Mouse (Mus musculus) adrenal gland (tissue): ENCODE results near the gene Phactr3.
"Not testable (repeated sequence)": the region's sequence is repeated elsewhere in the genome, so short reads cannot be mapped to it uniquely, and the experiment has no call there.

ENCODE experiments used
- intact Hi-C: fragments of 180-260 bp; cut with DNase I; formaldehyde crosslinking; loops from one replicate; pipeline ENCODE4 v1.15.1; 2025
- long read RNA-seq, 2 experiments: library from polyadenylated mRNA; unstranded; transcript quantifications; one replicate each; pipeline ENCODE4 v2.0.0; 2020; ENCODE audit warnings: borderline replicate concordance in 1 of 2; ENCODE audit not compliant: insufficient replicate concordance in 1 of 2

Phactr3 gene
- long read RNA-seq, experiment 1, partial matches to known transcripts: 4 of 4 reads
- long read RNA-seq, experiment 1, other reads (novel, unspliced or antisense): 0 of 4 reads
- long read RNA-seq, experiment 2, partial matches to known transcripts: 1 of 3 reads
- long read RNA-seq, experiment 2, other reads (novel, unspliced or antisense): 1 of 3 reads

DNA sequence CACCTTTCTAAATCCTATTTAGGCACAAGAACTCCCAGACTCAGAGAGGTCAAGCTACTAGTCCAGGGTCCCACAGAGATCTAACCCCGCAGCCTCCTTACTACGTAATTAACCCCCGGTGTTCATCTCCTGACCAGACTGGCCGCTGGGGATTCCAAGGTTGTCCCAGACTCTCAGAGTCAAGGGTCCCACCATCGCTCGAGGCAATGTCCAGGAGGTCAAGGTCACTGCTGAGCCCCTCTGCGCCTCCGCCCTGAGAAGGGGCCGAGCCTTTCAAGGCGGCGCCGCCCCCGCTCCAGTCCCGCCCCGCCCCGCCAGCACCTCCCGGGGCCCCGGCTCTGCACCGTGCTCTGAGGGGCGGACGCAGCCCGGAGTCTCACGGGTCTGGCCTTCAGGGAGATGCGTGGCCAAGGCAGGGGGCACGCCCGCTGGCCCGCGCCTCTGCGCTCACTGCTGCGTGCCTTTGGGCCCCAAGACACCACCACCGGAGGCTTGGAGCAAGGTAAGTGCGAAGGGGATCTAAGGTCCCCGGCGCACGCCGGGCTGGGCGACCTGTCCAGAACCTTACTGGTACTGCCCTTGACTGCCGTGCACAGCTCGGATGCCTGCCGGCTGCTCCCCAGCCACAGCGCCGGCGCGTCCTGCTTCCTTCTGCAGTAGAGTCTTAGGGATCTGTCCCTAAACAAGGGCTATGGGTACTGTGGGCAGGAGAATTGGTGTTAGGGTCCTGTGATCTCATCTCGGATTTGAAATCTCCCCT, at the start of gene Phactr3:
Gene Phactr3, plus strand, starts transcription at position 175 of the 760 bp plus-strand sequence.
- intact Hi-C loops: no loop called here

DNA sequence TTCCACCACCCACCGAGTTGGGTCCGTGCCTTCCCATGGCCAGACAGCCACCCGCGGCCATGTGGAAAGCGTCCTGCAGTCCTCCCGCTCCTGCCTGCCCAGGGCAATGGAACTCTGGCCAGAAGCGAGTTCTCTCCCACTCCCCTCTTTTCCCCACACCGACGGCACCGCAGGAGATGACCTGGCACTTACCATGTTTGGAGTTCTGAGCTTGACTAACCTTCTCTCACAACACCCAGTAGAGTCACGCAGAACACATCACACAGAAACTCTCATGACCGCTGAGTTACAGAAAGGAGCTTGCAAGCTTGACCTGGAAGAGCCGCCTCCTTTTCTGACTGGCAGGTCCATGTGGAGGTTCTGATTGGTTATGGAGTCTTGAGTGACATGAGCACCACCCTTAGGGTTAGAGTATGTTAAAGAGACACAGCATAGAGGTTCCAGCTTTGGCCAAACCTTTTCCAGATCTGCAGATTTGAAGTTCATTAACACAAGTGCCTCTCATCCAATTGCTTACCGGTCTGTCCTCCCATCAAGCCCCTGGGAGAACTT, 40.5 kb upstream of the Phactr3 start, which contains the start of gene Zfp931:
Gene Zfp931, minus strand, starts transcription at position 311 of the 552 bp plus-strand sequence.
- intact Hi-C loops: not testable (repeated sequence)

DNA sequence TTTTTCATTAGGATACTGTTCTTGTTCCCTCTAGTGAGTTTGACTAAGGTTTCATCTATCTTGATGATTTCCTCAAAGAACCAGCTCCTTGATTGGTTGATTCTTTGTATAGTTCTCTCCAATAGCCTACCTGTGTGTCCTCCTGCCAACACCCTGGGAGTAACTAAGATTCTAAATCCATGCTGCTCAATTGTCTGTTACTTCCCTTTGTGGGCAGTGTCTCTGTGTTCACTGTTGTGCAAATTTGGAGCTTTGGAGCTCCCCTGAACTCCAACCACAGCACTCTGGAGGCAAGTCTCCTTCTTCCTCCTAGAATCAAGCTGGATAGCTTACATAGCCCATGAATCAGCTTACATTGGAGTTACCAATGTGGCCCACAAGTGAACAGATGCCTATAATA, 29.2 kb upstream of the Phactr3 start:
- intact Hi-C loops: no loop called here

DNA sequence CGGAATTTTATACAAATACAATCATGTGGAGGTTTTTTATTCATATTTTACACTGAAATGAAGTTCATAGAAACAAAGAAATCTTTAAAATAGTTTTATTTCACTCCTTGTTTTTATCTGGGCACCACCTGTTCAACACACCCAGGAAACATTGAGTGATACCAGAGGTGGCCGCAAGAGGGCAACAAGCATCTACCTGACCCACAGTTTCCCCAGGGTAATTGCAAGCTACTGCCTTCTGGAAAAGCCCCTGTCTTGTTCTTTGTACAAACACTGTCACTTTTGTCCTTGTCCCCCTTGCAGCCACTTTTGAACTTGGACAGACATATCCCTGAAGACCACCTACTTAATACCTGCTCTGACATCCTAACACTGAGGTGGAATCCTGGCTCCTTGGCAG, 20.8 kb upstream of the Phactr3 start:
- intact Hi-C loops: no loop called here

DNA sequence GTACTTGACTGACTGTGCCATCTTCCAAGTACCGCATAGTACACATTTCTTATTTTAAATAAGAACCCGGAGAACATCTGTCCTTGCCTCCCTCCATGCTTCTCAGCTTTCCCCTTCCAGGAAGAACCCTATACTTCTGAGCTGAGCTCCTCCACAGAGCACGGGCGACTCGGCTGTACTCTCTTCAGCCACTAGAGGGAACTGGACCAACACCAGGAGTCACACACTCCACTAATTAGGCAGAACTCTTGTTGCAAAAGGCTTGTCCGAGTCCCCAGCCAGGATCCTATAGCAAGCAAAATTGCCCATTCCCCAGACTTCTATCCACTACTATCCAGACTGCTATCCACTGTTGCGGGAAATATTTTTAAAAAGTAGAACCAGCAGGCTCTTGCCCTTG, 16.8 kb upstream of the Phactr3 start:
- intact Hi-C loops: no loop called here

DNA sequence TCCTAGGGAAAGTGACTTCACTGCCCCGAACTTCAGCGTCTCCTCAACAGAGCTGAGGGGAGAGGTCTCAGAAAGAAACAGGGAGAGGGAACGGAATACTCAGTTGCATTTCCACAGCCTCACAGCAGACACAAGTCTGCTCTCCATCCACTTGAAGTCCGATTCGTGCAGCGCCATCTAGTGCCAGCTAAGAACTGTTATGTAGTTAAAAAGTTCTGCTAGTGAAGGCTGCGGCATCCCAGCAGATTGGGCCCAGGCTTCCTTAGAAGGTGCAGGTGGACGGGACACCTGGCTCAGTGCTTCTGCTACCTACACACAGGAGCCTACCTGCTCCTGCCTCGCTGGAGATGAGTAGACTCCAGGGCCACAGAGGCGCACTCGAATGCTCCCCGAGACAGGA, 829 bp upstream of the Phactr3 start:
- intact Hi-C loops: no loop called here

DNA sequence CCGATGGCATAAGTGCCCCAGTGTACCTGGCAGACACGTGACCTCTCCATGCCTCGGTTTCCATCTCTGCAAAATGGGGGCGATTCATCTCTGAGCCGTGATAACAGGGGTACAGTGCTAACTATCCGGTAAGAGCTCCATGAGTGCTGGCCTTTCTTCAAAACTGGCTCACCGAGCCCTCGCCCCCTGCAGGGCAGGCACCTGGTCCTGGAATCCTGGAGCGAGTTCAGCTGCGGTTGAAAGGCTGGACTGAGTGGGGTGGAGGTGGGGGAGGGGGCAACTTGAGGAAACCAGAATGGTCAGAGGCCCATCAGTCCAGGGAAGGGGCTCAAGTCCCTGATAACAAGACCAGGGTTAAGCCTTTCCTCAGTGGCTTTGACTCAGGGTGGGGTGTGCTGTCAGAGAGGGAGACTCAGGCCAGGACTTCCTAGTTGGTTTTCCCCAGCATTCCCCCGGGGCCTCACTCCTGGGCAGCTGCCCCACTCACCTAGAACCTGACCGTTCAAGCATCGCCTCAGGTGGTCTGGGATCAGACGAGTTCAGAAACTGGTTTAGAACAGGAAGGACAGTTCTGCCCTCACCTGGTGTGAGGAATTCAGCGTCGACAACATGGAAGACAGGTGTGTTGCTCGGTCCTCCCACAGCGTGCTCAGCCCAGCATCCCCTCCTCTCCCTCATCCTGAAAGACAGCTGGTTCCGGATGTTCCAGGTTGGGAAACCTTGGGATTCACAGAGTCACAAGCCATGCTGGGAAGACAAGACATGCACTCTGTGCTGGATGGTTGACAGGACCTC, 983 bp downstream of the Phactr3 start:
- intact Hi-C loops: no loop called here

DNA sequence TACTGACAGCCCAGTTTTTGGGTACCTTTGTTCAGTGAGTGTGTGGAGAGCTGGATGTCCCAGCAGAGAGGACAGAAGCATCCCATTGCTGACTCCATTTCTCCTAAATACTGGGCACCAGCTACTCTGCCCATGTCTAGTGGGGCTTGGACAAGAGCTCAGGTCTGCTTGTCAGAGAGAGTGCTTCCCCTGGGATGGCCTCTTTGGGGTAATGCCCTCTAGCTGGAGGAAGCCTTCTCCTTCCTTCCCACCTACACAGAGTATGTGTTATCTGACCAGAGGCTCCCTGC, 1.5 kb downstream of the Phactr3 start:
- intact Hi-C loops: no loop called here

DNA sequence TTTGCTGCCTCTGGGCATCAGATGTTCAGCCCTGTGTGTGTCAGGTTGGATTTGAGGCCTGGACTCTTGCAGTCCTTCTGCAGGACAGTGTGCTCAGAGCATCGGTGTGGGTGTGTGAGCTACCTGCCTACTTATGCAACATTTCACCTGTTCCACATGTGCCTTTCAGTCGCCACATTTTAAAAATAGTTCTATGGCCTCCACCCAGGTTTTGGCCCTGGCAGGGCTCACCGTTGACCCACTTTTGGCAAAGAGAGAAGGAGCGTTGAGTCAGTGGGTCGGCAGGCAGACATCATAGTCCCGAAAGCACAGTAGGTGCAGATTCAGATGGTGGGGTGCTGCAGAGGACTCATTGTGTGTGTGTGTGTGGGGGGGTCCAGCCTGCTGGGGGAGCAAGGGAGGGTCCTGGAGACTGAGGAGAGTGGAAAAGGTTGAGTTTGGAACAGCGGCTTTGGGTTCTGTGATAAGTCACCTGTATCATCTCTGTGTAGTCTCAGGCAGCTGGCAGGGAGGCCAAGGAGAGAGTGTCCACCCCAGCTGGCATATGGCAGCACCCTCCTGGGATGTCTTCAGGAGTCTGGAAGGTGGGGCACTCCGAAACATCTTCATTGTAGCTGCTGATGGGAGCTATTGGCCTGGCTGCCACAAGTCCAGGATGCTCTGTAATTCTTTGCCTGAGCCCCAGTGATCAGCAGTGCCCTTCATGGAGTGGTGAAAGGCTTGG, 2.0 kb downstream of the Phactr3 start:
- intact Hi-C loops: no loop called here

DNA sequence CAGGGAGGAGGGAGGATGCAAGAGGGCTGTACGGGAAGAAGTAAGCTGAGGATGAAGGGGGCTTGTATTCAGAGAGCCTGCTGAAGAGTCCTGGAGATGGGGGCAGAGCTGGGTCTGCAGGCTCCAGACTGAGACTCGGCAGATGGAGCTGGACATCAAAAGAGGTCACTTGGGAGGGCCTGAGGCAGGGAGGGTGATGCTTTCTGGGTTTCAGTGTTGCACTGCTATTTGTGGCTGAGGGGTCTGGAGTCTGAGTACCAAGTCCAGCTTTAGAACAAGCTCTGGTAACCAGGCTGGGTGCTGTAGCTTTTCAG, 2.6 kb downstream of the Phactr3 start:
- intact Hi-C loops: no loop called here

DNA sequence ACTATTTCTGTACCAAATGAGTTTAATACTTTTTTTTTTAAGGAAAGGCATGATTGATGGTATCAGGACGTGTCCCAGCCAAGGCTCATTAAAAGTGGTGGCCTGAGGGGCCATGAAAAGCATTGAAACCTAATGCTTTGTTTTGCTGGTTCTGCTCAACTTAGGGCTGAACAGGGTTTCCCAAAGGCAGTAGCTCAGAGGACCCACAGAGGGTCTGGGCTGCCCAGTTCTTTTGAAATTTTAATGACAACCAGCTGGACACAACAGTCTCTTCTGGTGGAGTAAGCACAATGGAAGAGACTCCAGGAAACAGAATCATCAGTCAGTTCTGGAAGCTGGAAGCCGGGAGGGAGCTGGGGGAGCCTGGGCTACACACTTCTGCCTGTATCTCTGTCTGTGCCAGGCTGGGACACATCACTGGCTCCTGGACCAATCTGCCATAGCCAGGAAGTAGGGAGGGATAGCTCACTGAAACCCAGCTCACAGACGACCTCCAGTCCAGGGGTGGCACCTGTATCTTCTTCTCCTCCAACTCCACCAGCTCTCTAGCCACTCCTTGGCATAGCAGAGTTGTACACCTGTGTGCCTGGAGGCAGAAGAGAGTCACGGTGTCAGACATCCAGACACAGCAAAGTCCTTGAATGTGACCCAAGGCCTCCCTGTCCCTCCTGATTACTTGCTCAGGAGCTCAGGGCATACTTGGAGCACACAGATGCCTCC, 3.3 kb downstream of the Phactr3 start:
- intact Hi-C loops: no loop called here

DNA sequence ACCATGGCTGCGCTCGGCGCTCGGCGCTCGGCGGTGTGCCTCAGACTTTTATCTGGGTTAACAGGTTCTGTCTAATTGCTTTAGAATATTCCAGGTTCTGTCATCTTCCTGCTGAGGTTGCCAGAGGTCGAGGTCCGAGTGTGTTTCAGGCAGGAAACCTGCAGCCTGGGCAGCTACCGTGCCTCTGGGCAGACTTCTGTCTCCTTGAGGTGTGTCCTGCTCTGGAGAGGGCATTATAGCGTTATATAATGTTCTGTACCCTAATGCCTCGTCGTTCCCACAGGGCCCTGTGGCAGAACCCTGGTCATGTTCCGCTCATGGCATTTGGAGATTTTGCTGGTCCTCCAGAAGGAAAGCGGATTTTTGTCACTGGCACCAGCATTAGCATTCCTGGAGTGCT, 4.7 kb downstream of the Phactr3 start:
- intact Hi-C loops: no loop called here

DNA sequence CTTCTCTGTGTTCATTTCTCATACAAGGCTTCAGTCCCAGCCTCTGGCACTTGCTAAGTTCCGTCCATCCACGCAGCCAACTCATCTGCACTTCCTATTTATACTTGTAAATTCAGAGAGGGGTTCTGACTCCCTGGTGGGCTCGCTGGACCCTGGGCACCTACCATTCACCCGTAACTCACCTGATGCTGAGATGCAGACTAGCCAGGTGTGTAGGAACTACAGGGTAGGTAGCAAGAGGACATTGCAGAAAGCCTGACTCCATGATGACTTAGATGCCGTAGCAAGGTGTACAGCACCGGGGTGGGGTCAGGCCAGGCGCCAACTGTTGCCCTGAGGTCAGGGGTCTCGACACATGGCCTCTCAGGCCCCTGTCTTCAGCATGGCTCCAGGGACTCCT, 6.7 kb downstream of the Phactr3 start:
- intact Hi-C loops: no loop called here

DNA sequence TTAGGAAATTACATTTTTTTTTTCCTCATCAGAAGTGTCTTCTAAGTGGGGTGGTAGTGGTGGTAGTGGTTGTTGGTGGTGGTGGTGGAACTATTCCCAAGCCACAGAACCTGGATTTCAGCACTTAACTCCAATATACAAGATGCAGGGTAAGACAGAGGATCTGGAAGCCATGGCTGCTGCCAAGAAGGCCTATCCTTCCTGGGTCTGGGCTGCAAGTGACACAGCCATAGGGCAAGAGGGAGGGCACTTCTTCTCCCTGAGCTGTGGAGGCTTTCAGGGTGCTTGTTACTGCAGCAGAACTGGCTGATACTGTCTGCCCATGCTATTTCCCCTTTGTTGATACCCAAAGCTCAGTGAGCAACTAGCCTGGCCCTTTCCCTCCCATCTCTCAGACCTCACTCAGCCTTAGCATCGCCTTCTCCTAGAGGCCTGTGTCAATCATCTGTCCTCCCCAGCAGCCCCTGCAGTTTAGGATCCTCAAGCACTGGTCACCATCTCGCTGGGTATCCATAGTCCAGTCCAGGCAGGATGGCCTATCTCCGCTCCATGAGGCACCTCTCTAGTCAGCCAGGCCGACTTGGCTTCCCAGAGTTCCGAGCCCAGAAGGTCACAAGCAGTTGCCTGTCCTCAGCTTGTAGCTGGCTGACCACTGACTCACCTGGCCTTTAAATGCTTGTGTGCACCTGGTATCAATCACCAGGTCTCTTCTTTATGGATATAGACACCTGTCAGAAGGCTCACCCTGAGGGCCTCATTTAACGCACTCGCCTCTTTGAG, 7.5 kb downstream of the Phactr3 start:
- intact Hi-C loops: no loop called here

DNA sequence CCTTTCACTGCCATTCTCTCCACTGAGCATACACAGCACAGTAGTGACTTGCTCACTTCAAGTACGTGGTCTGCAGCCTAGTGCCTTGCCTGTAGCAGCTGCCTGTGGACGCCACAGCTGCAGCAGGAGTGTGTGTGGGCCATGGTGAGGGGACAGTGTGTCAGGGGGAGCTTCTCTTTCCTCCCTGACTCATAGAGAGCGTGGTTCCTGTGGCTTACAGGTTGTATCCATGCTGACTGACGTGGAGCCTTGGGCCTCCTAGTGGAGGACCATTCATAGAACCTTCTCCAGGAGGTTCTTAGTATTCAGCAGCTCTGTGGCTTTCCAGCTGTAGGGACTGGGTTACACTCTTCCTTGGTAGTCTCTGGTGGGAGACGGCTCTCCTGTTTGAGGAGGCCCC, 9.8 kb downstream of the Phactr3 start:
- intact Hi-C loops: no loop called here

DNA sequence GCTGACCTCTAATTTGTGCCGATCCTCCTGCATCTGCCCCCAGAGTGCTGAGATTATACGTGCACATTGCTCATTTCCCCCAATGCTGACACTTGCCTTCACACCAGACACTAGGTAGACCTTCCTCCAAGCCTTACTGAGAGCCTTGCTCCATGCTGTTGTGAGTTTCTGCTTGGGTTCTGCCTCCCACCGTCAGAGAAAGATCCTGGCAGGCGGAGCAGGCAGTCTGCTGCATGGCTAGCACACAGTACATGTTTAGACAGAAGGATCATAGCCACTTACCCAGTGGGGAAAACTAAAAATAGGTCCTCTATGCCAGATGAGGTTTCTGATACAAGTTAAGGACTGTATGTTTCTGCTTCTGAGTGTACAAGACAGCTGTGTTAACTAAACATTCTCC, 10.4 kb downstream of the Phactr3 start:
- intact Hi-C loops: no loop called here

DNA sequence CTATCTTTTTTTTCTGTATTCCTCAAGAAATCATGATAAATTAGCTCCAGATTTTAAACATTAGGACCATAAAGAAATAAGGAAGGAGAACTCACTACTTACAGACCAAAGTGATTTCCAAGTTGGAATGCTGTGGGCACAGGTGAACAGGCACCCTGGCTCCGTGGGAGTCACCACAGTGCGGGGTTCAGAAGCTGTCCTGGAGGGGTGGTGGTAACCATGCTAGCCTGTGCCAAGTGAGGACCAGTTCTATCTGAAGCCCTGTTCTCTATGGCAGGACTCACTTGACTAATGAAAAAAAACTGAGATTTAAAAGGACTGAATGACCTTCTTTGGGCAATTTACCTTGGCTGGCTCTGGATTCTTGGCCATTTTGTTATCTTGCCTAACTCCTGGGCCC, 10.9 kb downstream of the Phactr3 start:
- intact Hi-C loops: loop anchor here (10.0 kb wide), 1 partner anchor 205 kb away; no protein-coding TSS in a partner anchor

DNA sequence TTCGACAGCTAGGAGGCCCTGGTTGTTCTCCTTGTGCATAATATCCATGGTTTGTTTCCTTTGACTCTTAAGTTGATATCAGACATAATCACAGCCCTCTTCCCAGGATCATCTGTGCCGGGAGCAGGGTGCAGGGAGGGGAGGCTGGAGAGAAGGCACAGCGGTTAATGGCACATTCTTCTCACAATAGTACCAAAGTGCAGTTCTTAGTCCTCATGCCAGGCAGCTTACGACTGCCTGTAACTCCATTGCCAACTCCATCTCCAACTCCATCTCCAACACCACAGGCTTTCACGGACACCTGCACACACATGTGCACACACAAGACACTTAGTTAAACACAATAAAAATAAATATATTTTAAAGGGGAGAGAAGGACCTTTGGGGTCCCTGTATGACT, 11.8 kb downstream of the Phactr3 start:
- intact Hi-C loops: loop anchor here (10.0 kb wide), 1 partner anchor 204 kb away; no protein-coding TSS in a partner anchor

DNA sequence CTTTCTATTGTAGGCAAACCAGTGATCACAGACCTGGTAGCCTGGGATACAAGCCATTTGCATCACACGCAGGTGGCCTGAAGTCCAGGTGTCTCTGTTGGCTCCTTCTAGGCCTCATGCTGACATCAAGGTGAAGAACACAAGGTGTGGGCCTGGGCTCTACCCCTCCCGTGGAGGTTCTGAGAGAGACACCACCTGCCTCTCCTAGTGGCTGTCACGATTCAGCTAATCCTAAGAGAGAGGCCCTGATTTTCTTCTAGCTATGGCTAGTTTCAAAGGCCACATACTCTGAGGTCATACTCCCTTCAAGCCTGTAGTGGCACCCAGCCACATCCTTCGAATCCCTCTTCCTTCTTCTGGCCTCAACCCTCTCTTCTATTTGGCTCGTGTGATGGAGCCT, 12.2 kb downstream of the Phactr3 start:
- intact Hi-C loops: loop anchor here (10.0 kb wide), 1 partner anchor 204 kb away; no protein-coding TSS in a partner anchor
